Mouse (Mus musculus): Measurements from ENCODE around the gene Tmem182. TPM values are rescaled to one million over a fixed set of nuclear protein-coding genes. Genes with fewer than 3 reads are reported as not detected.

Gene Tmem182
- not detected in 2 replicates for polyA plus RNA-seq (2014; fragmentation: Nextera tagmentation; extraction: Ambion mirVana)

DNA sequence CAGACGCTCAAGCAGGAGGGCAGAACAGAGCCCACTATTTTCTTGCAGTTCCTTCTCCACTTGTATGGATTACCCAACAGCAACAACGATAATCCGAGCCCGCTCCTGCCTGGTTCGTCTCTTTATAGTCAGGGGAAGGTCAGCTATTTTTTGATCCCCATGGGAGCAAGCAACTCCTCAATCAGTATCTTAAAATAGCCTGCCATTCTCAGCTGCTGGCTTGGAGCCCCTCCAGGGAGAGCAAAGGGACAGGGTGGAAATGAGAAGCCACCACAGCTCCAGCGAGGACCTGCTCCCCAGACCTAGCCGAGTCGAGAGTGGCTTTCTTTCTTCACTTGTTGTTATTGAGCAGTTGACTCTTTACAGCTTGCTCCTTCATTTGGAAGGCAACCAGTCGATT, at the start of gene Tmem182:
TSS of gene Tmem182 (plus strand) at position 251 of the 400 bp plus-strand sequence.
- H3K4me3 ChIP-seq (ENCODE audit: low read depth, low read length) = no peak within 1 kb of the TSS
- no peak within 1 kb of the TSS for H3K4me2 ChIP-seq (ENCODE audit: low read depth, low read length, severe bottlenecking)
- no peak within 1 kb of the TSS for H3K9ac ChIP-seq (ENCODE audit: low read length)
- no peaks in the 10 kb centered on the region for H3K4me1 ChIP-seq (replicated peaks; ENCODE audit: control insufficient read depth, insufficient read depth, low read length)
- no peak for ATAC-seq (replicated peaks; ENCODE audit: low FRiP score)
- no peak for DNase-seq (ENCODE audit: low spot score)
- no peak within 1 kb of the TSS for H3K27ac ChIP-seq (ENCODE audit: low read depth, low read length)
- 75% methylated on average over 9 of the region's 9 CpGs for WGBS
- H3K36me3 ChIP-seq (ENCODE audit: control insufficient read depth, insufficient read depth, low read length) = no peaks in the 10 kb centered on the region
- no peaks in the 10 kb centered on the region for H3K9me3 ChIP-seq (ENCODE audit: control insufficient read depth, low read length)
- H3K27me3 ChIP-seq (ENCODE audit: control insufficient read depth, insufficient read depth, low read length) = no peaks in the 10 kb centered on the region

DNA sequence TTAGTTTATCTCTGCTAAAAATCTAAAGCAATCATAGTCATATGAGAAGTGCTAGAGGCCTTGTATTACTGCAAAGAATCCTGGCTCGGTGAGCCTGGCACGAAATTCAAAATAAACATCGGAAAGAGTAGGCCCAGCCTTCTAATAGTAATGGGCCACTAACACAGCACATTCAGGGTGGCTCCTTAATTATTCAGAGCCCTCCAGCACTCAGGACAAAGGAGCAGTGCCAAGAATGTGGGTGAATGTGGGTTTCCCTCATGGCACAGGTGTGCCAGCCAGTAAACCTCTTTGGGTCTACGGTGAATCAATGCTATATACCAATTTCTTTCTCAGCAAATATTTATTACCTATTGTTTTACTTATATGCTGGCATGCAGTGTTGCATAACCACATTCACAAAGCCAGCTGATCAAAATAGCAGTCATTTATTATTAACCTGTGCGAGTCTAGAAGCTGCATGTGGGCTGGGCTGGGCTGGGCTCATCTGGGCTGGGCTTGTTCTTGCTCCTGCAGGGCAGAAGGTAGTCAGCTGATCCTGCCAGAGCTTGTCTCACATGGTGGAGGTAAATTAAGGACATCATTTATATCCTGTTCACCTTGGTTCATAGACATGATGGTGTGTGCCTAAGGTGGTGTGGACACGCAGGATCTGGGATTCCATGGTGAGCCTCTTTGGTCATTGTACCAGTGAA, 45.5 kb upstream of the Tmem182 start:
- no peak for ATAC-seq (replicated peaks; ENCODE audit: low FRiP score)
- no peaks in the 10 kb centered on the region for H3K4me1 ChIP-seq (replicated peaks; ENCODE audit: control insufficient read depth, insufficient read depth, low read length)
- H3K36me3 ChIP-seq (ENCODE audit: control insufficient read depth, insufficient read depth, low read length) = no peaks in the 10 kb centered on the region
- no peak overlapping the region for H3K4me3 ChIP-seq (ENCODE audit: low read depth, low read length)
- H3K9me3 ChIP-seq (ENCODE audit: control insufficient read depth, low read length) = no peaks in the 10 kb centered on the region
- H3K27ac ChIP-seq (ENCODE audit: low read depth, low read length) = no peak overlapping the region
- DNase-seq (ENCODE audit: low spot score) = no peak
- WGBS = 93% methylated on average over 6 of the region's 6 CpGs
- no peak overlapping the region for H3K4me2 ChIP-seq (ENCODE audit: low read depth, low read length, severe bottlenecking)
- H3K9ac ChIP-seq (ENCODE audit: low read length) = no peak overlapping the region
- no peaks in the 10 kb centered on the region for H3K27me3 ChIP-seq (ENCODE audit: control insufficient read depth, insufficient read depth, low read length)

DNA sequence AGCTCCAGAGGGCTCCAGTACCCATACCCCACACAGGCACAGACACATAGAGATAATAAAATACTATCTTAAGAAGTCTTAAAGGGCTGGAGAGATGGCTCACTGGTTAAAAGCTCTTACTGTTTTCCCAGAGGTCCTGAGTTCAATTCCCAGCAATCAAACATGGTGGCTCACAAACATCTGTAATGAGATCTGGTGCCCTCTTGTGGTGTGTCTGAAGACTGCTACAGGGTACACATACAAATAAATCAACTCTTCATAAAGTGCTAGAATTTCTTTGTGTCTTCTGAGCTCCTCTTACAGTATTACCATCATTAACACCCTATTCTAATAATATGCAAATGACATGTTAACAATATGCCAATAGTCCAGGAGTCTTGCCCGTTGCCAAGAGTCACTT, 41.4 kb upstream of the Tmem182 start:
- no peak overlapping the region for H3K27ac ChIP-seq (ENCODE audit: low read depth, low read length)
- no peaks in the 10 kb centered on the region for H3K9me3 ChIP-seq (ENCODE audit: control insufficient read depth, low read length)
- no peak overlapping the region for H3K4me2 ChIP-seq (ENCODE audit: low read depth, low read length, severe bottlenecking)
- ATAC-seq (replicated peaks; ENCODE audit: low FRiP score) (no peak), DNase-seq (ENCODE audit: low spot score) (no peak)
- H3K4me1 ChIP-seq (replicated peaks; ENCODE audit: control insufficient read depth, insufficient read depth, low read length) = no peaks in the 10 kb centered on the region
- H3K9ac ChIP-seq (ENCODE audit: low read length) = no peak overlapping the region
- WGBS = 97% methylated on average over 1 of the region's 1 CpGs
- H3K27me3 ChIP-seq (ENCODE audit: control insufficient read depth, insufficient read depth, low read length) = no peaks in the 10 kb centered on the region
- H3K4me3 ChIP-seq (ENCODE audit: low read depth, low read length) = no peak overlapping the region
- H3K36me3 ChIP-seq (ENCODE audit: control insufficient read depth, insufficient read depth, low read length) = no peaks in the 10 kb centered on the region

DNA sequence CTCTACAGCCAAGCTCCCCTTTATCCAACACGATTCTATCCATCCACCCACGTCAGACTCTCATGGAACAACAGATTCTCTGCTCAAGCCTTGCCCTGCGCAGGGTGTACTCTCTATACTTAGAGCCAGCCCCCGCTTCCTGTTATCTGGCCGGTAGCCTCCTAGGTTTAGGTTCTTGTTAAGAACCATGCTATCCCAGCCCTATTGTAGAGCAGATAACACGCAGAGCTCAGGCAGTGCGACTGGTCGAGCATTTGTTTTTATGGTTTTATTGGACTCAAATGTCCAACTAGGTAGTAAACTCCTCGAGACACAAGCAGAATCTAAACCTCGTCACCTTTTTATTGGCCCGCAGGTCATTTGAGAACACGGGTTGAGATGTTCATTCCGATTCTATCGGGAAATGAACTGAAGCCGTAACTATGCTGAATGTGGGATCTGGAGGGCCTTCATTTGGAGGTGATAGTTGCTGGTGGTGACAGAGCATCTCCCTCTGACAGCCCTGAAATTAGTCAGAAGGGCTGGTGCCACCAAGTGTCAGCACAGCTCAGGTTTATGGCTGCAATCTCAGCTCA, 40.6 kb upstream of the Tmem182 start:
- ATAC-seq (replicated peaks; ENCODE audit: low FRiP score) (no peak), DNase-seq (ENCODE audit: low spot score) (no peak)
- Histone ChIP-seq H3K4me2 (ENCODE audit: low read depth, low read length, severe bottlenecking) (no peak overlapping the region), H3K4me3 (ENCODE audit: low read depth, low read length) (no peak overlapping the region), H3K36me3 (ENCODE audit: control insufficient read depth, insufficient read depth, low read length) (no peaks in the 10 kb centered on the region), H3K9me3 (ENCODE audit: control insufficient read depth, low read length) (no peaks in the 10 kb centered on the region), H3K4me1 (replicated peaks; ENCODE audit: control insufficient read depth, insufficient read depth, low read length) (no peaks in the 10 kb centered on the region), H3K27me3 (ENCODE audit: control insufficient read depth, insufficient read depth, low read length) (no peaks in the 10 kb centered on the region), H3K9ac (ENCODE audit: low read length) (no peak overlapping the region), H3K27ac (ENCODE audit: low read depth, low read length) (no peak overlapping the region)
- WGBS = 91% methylated on average over 15 of the region's 15 CpGs

DNA sequence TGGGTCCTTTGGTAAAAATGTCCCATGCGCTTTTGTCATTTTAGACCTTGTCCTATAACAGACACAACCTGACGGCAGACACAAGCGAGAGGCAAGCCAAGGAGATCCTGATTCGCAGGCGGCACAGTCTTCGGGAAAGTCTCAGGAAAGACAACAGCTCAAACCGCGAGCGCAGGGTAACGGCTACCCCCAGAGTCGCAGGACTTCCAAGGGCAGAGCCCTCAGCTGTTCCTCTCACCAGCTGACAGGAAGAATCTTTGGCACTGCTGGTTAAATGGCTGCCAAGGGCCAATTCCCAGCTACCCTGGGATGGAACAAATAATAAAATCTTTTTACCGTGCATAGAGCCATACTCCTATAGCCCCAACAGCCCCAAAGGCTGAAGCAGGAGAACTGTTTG, 39.9 kb upstream of the Tmem182 start:
- Histone ChIP-seq H3K9ac (ENCODE audit: low read length) (no peak overlapping the region), H3K36me3 (ENCODE audit: control insufficient read depth, insufficient read depth, low read length) (no peaks in the 10 kb centered on the region), H3K9me3 (ENCODE audit: control insufficient read depth, low read length) (no peaks in the 10 kb centered on the region), H3K27ac (ENCODE audit: low read depth, low read length) (no peak overlapping the region), H3K4me2 (ENCODE audit: low read depth, low read length, severe bottlenecking) (no peak overlapping the region), H3K4me1 (replicated peaks; ENCODE audit: control insufficient read depth, insufficient read depth, low read length) (no peaks in the 10 kb centered on the region), H3K4me3 (ENCODE audit: low read depth, low read length) (no peak overlapping the region), H3K27me3 (ENCODE audit: control insufficient read depth, insufficient read depth, low read length) (no peaks in the 10 kb centered on the region)
- WGBS = 93% methylated on average over 12 of the region's 12 CpGs
- no peak for DNase-seq (ENCODE audit: low spot score)
- ATAC-seq (replicated peaks; ENCODE audit: low FRiP score) = no peak

GRCm38 (mm10) chr1:40767588-40767987, 37.8 kb upstream of the Tmem182 start:
- Histone ChIP-seq H3K9me3 (ENCODE audit: control insufficient read depth, low read length) (no peaks in the 10 kb centered on the region), H3K36me3 (ENCODE audit: control insufficient read depth, insufficient read depth, low read length) (no peaks in the 10 kb centered on the region), H3K4me3 (ENCODE audit: low read depth, low read length) (no peak overlapping the region), H3K9ac (ENCODE audit: low read length) (no peak overlapping the region), H3K4me2 (ENCODE audit: low read depth, low read length, severe bottlenecking) (no peak overlapping the region), H3K4me1 (replicated peaks; ENCODE audit: control insufficient read depth, insufficient read depth, low read length) (no peaks in the 10 kb centered on the region), H3K27ac (ENCODE audit: low read depth, low read length) (no peak overlapping the region), H3K27me3 (ENCODE audit: control insufficient read depth, insufficient read depth, low read length) (no peaks in the 10 kb centered on the region)
- 90% methylated on average over 18 of the region's 18 CpGs for WGBS
- ATAC-seq (replicated peaks; ENCODE audit: low FRiP score) = no peak
- DNase-seq (ENCODE audit: low spot score) = no peak

DNA sequence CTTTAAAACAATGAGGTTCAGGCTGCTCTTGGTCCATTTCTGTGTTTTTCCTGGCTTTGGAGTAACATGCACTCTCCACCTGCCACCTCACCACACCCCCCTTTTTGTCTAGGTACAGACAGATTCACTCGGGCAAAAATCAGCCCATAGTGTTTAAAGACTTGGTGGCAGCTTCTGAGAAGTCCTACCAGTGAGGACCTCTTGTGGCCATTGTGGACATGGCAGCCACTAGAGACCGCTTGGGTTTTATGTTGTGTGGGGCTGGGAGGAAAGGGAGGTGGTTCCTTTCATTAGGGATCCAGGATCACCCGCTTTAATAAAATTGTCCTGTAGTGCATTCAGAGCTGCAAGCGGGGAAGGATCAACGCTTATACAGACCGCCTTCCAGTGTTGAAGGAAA, 36.8 kb upstream of the Tmem182 start:
- ATAC-seq (replicated peaks; ENCODE audit: low FRiP score) (no peak), DNase-seq (ENCODE audit: low spot score) (peak; percentile 70)
- 29% methylated on average over 6 of the region's 6 CpGs for WGBS
- Histone ChIP-seq H3K4me2 (ENCODE audit: low read depth, low read length, severe bottlenecking) (no peak overlapping the region), H3K4me1 (replicated peaks; ENCODE audit: control insufficient read depth, insufficient read depth, low read length) (no peaks in the 10 kb centered on the region), H3K27ac (ENCODE audit: low read depth, low read length) (no peak overlapping the region), H3K27me3 (ENCODE audit: control insufficient read depth, insufficient read depth, low read length) (no peaks in the 10 kb centered on the region), H3K9me3 (ENCODE audit: control insufficient read depth, low read length) (no peaks in the 10 kb centered on the region), H3K4me3 (ENCODE audit: low read depth, low read length) (no peak overlapping the region), H3K9ac (ENCODE audit: low read length) (no peak overlapping the region), H3K36me3 (ENCODE audit: control insufficient read depth, insufficient read depth, low read length) (no peaks in the 10 kb centered on the region)

DNA sequence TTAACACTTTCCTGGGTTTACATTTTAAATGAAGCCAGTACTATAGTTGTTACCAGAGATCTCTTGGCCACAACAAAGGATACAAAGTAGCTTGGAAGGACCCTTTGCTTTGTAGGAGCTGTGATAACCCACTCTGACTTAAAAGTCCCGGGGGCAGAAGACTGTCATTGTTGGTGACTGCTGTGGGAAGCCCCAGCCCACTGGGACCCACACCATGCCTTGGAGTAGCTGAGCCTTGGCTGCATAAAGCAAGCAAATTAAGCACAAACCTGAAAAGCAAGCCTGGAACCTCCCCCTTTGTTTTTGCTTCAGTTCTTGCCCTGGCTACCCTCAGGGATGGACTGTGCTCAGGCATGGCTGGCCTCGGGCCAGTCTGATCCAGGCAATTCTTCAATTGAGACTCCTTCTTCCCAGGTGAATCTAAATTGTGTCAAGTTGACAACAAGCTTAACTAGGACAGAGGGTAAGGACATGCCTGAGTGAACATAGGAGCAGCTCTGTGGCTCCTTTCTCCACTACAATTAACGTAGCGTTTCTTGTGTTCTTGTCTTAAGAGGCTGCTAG, 36.0 kb upstream of the Tmem182 start:
- no peak for DNase-seq (ENCODE audit: low spot score)
- H3K27me3 ChIP-seq (ENCODE audit: control insufficient read depth, insufficient read depth, low read length) = no peaks in the 10 kb centered on the region
- 57% methylated on average over 4 of the region's 4 CpGs for WGBS

More for the DNA sequence above, 36.0 kb upstream of the Tmem182 start:
- no peaks in the 10 kb centered on the region for H3K4me1 ChIP-seq (replicated peaks; ENCODE audit: control insufficient read depth, insufficient read depth, low read length)
- no peaks in the 10 kb centered on the region for H3K9me3 ChIP-seq (ENCODE audit: control insufficient read depth, low read length)
- ATAC-seq (replicated peaks; ENCODE audit: low FRiP score) = no peak
- no peak overlapping the region for H3K9ac ChIP-seq (ENCODE audit: low read length)
- no peaks in the 10 kb centered on the region for H3K36me3 ChIP-seq (ENCODE audit: control insufficient read depth, insufficient read depth, low read length)
- H3K27ac ChIP-seq (ENCODE audit: low read depth, low read length) = no peak overlapping the region
- no peak overlapping the region for H3K4me3 ChIP-seq (ENCODE audit: low read depth, low read length)
- H3K4me2 ChIP-seq (ENCODE audit: low read depth, low read length, severe bottlenecking) = no peak overlapping the region
